Mouse (Mus musculus): Measurements from ENCODE around the gene Tuba1a. TPM values are rescaled to one million over a fixed set of nuclear protein-coding genes. Genes with fewer than 3 reads are reported as not detected.
"Not testable (repeated sequence)": the region's sequence is repeated elsewhere in the genome, so short reads cannot be mapped to it uniquely, and the experiment has no call there.

Gene Tuba1a
- polyA plus RNA-seq, 2 experiments from 2014 or later, result 243 to 273 TPM

DNA sequence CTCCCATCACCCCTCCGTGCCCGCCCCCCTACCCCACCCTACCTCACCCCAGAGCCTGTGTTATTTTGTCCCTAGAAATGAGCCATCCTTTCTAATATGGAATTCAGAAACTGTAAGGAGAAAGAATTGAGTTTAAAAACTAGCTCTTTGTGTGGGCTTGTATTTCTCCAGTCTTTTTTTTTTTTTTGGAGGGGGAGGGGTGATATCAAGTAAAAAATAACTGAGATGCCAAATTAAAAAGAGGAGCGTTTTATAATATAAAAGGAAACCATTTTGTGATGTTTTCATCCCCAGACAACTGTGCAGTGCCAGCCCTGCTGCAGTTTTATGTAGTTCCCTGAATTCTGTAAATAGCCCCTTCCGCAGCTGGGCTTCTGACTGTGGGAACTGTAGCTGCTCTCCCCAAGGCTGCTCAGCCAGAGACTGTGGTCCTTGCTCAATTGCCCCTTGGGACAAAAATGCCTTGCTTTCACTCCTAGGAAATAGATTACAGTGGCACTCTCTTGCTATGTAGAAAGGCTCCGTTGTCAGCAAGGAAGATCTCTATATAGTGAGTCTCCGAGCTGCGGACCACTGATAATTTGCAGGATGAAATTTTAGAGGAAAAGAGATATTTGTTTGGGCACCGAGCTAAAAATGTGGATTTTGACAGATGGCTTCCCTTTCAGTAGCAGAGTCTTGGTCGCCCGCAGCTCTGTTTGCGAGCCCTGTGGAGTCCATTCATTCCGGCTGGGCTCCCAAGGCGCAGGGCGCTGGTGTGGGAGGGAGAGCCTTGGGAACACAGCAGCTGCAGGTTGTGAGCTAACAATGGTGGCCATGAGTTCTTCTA lies 1.1 kb upstream of the Tuba1a start:
- no peak for ATAC-seq

- ATAC-seq, result peak; percentile 43
Observed at GRCm38 (mm10) chr15:98952751-98953400, 627 bp downstream of the Tuba1a start.

- no peak for ATAC-seq
Observed at GRCm38 (mm10) chr15:98952063-98952455, 1.4 kb downstream of the Tuba1a start.

GRCm38 (mm10) chr15:98951122-98952062 lies 2.1 kb downstream of the Tuba1a start:
- ATAC-seq, result not testable (repeated sequence)

GRCm38 (mm10) chr15:98949607-98949892 lies 4.0 kb downstream of the Tuba1a start:
- no peak for ATAC-seq

DNA sequence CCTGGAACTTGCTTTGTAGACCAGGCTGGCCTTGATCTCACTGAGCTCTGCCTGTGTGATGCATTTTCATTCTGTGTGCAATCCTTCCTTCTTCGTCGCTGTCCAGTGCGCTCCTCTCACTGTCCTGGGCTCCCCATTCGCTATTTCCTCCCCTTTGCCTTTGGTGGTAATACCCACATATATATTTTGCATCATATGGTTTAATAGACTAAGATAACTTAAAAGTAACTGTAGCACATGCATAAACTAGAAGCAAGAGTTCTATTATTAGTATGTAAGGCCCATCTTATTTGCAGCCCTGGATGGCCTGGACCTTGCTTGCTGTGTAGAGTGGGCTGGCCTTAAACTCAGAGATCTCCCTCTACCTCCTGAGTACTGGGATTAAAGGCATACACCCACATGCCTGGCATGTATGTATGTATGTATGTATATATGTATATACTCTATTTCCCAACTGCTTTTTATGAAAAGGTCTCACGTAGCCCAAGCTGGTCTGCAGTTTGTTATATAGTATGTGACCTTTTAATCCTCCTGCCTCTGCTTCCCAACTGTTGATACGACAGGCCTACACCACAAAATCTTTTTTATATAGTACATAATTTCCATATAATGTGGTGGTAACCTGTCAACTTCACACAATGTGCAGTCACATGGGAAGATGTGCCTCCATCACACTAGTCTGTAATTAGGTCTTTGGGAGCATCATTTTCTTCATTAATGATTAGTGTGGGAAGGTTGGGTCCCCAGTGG lies 4.5 kb downstream of the Tuba1a start:
- no peak for ATAC-seq

- ATAC-seq, result no peak
Observed at GRCm38 (mm10) chr15:98948382-98948781, 5.1 kb downstream of the Tuba1a start.

DNA sequence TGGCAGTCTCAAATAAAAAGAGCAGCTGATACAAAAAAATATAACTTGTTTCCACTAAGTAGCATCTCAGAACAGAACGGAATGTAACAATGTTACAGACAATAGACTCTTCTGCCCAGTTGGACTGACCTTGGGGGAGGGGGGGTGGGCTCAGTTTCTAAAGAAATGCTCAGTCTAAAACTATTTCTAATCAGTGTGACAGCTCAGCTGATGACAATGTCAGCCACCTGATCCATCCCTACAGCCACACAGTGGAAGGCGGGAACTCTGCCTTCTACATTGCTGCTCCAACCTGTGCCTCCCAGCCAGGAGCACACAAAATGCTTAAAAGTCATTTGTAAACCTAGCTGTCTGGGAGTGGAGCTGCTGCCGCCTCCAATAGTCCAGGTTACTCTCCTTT lies 5.6 kb downstream of the Tuba1a start:
- ATAC-seq, result no peak

GRCm38 (mm10) chr15:98943133-98943532 lies 10.4 kb downstream of the Tuba1a start:
- no peak for ATAC-seq

DNA sequence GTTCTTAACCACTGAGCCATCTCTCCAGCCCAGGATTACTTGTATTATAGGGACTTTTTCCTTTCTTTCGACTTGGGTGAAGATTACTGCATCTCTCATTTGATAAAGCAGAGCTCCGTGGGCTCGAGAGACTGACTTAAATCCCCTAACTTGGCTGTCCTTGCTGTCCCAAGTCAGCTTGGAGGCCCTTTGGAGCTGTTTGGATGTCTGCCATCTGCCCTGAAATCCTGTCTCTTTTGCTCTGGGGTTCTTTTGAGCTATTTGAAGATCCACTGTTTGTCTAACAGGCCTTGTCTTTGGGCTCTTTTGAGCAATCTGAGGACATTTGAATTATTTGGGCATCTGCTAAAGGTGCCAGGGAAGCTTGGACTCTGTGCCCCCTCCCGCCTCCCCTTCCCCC lies 11.4 kb downstream of the Tuba1a start:
- no peak for ATAC-seq

DNA sequence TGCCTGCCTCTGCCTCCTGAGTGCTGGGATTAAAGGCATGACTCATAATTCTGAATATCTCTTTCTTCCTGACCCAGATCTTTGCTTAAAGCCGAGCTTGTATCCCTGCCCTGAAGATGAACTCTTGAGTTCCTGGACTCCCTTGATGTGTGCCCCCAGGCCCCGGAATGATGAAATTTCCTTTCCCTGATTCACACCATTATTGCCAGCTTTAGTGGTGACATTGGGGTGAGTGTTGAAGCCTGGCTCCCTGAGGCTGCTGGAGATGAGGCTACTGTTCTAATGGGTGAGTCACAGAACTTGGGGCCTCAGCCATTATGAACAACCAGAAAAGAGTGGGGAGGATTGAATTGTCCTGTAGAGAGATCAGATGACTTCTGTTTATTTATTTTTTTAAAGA lies 12.0 kb downstream of the Tuba1a start:
- no peak for ATAC-seq

- ATAC-seq, result no peak
Observed at GRCm38 (mm10) chr15:98940816-98941215, 12.7 kb downstream of the Tuba1a start.

DNA sequence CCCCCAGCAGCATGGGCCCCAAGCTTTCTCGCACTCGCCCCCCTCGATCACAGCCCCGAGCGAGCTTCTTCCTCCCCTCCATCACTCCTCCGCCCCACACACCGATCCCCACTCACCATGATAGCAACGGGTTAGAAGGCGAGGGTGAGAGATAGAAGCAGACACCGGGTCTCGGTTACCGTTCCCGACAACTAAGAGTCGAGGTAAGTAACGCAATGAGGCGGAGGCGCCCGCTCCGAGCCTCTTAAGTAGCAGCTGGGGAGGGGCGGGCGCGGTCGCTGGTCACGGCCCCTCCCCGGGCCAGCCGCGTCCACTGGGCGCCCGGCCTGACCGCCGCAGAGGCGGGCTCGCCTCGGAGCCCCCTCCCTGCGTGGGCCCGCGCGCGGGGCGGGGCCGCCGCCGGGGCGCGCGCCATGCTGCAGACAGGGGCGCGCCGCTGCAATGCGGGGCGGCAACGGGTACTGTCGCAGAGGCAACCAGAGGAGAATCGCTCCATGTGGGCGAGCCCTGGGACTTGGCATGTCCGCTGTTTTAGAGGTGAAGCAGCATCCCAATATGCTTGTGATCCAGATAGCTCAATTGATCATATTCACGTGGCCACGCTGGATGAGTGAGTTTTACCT lies 19.2 kb downstream of the Tuba1a start, which contains the start of gene Tuba1b:
Gene Tuba1b (minus strand): TSS at position 349 of the 623 bp plus-strand sequence.
- peak; percentile 78 for ATAC-seq

DNA sequence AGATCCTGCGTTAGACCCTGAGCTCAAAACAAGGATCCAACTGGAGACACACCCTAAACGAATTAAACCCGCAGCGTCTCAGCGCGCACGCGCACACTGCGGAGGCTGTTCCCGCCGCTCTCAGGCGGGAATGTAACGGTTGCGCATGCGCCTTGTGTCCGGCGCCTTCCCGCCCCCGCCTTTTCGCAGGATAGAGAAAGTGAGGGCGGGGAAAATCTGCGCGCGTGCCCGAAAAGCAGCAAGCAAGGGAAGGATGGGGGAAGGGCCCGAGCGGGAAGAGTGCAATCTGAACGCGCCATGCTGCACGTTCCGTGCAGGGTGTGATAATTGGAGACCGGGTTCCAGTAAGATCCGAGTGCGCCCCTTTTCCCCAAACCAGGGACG lies 19.7 kb downstream of the Tuba1a start:
- ATAC-seq, result peak; percentile 58

GRCm38 (mm10) chr15:98933004-98933671 lies 20.4 kb downstream of the Tuba1a start:
- ATAC-seq, result not testable (repeated sequence)

- no peak for ATAC-seq
Observed at GRCm38 (mm10) chr15:98930998-98931397, 22.5 kb downstream of the Tuba1a start.

- ATAC-seq, result no peak
Observed at GRCm38 (mm10) chr15:98930017-98930734, 23.3 kb downstream of the Tuba1a start.

- ATAC-seq, result peak; percentile 31
Observed at GRCm38 (mm10) chr15:98928598-98929240, 24.8 kb downstream of the Tuba1a start.

DNA sequence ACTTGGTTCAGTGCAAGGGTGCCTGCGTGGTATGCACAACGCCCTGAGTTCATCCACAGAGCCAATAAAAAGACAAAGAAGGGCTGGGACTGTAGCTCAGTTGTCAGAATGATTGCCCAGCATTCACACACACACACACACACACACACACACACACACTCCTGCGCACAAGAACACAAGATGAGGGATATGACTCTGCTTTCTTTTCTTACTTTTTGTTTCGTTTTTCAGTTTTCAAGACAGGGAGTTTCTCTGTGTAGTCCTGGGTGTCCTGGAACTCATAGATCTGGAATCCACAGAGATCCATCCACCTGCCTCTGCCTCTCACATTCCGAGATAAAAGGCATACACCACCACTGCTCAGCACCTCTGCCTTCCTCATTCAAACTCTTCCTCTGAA lies 25.9 kb downstream of the Tuba1a start:
- peak; percentile 84 for ATAC-seq

- no peak for ATAC-seq
Observed at GRCm38 (mm10) chr15:98924682-98925081, 28.8 kb downstream of the Tuba1a start.

Data from activated CD4-positive, CD25-positive, alpha-beta regulatory T cell, adult 4 months (primary cell).